Mouse (Mus musculus) cerebellum, adult 2 months (tissue): ENCODE measurements at regions not wholly inside any gene's neighbourhood (a gene's known extent, or its start where the extent isn't known, plus 50 kb on each side); places are given as distances from the start of the nearest gene placed in this dataset.

ENCODE experiments used
- DNase-seq, 2 experiments: peaks; one replicate each; pipeline ENCODE4 v3.0.0; 2021
- H3K27ac ChIP-seq: fragments of 200-500 bp; 2 replicates; pipeline ENCODE4 v1.5.1; 2012; ENCODE audit warnings: low read length, control low read depth, inconsistent platforms; ENCODE audit not compliant: insufficient read depth
- H3K27me3 ChIP-seq: fragments of 200-500 bp; 2 replicates; pipeline ENCODE4 v1.6.1; 2012; ENCODE audit warnings: inconsistent platforms, mild to moderate bottlenecking, low read length, moderate library complexity; ENCODE audit not compliant: control insufficient read depth, insufficient read depth
- H3K4me1 ChIP-seq: fragments of 200-500 bp; 2 replicates; pipeline ENCODE4 v1.6.1; 2011; ENCODE audit warnings: low read length; ENCODE audit not compliant: control insufficient read depth, insufficient read depth
- H3K4me3 ChIP-seq: fragments of 200-500 bp; replicated peaks from 2 replicates; pipeline ENCODE3; 2011; ENCODE audit warnings: mild to moderate bottlenecking, low read depth, low read length, control low read depth; ENCODE audit not compliant: insufficient read depth
- CTCF ChIP-seq: fragments of 200-500 bp; IDR thresholded peaks from 2 replicates; pipeline ENCODE4 v1.5.1; 2011; ENCODE audit warnings: low read depth, mild to moderate bottlenecking, control low read depth, low read length, moderate library complexity, borderline replicate concordance; ENCODE audit not compliant: insufficient read depth
- POLR2A ChIP-seq: fragments of 200-500 bp; IDR thresholded peaks from 2 replicates; pipeline ENCODE4 v1.6.1; 2011; ENCODE audit warnings: low read length, control low read depth, borderline replicate concordance; ENCODE audit not compliant: insufficient read depth
- WGBS: fragments of 180-500 bp; shearing (Covaris S2); methylation state at CpG from one replicate; pipeline ENCODE4 v1.1.7; 2018; 5-methylcytosine and 5-hydroxymethylcytosine counted together

DNA sequence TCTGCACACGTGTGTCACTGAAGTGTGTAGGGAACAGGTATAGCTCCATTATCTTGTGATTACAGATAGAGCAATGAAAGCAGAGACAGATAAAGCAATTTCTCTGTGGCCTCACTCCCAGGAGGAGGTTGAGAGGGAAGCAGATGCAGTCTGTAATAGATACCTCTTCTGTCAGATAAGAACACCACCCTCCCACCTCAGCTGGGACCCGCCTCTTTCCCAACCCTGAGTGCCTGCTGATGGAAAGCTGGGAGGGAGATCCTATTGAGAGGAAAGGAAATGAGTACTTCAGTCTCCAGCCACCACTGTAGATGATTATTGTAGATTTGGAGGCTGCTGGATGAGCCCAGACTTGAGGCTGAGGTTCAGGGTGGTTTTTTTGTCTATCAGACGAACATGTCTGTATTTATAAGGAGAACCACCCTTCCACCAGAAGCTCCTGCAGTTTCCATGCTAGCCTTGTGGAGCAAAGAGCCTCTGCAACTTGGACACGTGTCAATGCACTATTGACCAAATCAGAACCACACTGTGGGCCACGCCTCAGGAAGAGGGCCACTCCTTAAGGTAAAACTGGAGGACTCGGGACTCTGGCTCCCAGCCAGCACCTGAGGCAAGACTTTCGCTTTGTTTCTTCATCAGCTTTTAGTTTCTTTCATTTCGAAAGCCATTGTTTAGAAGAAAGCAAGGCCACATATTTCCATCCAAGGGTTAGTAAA, 55.3 kb upstream of the Plekha5 start:
- TF ChIP-seq CTCF (no peak), POLR2A (no peak)
- Histone ChIP-seq H3K4me1 (no peaks in the 10 kb centered on the region), H3K27me3 (no peaks in the 10 kb centered on the region), H3K27ac (no peak overlapping the region), H3K4me3 (no peak overlapping the region)
- DNase-seq: no peak
- 83% methylated on average over 8 of the region's 8 CpGs for WGBS

GRCm38 (mm10) chr6:140367303-140367702, 56.6 kb upstream of the Plekha5 start:
- no peak for DNase-seq
- Histone ChIP-seq H3K4me1 (no peaks in the 10 kb centered on the region), H3K4me3 (no peak overlapping the region), H3K27ac (no peak overlapping the region), H3K27me3 (no peaks in the 10 kb centered on the region)
- TF ChIP-seq CTCF (no peak), POLR2A (no peak)
- 88% methylated on average over 6 of the region's 6 CpGs for WGBS

- WGBS: 78% methylated on average over 3 of the region's 3 CpGs
- Histone ChIP-seq H3K27ac (no peak overlapping the region), H3K4me3 (no peak overlapping the region), H3K4me1 (no peaks in the 10 kb centered on the region), H3K27me3 (no peaks in the 10 kb centered on the region)
- DNase-seq: no peak
- no peak for TF ChIP-seq CTCF
Measured at GRCm38 (mm10) chr6:140366791-140367190, 57.1 kb upstream of the Plekha5 start.

DNA sequence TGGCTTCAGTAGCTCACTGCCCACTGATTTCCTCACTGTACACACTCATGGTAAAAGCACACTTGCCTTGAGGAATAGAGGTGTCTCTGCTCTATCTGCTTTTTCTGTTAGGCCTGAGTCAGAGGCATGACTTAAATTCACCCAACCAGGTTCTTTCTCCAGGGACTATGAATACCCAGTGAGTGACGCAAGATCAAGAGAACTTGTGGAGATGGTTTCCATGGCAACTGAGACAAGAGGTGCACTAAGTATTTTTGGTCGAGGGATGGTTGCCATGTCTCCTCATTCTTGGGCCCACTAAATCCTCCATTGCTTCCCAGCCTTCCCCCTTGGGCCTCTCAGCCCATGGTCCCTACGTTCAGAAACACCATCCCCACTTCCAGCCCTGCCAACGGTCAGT, 62.9 kb upstream of the Plekha5 start:
- TF ChIP-seq CTCF (no peak), POLR2A (no peak)
- no peak for DNase-seq
- H3K27me3 ChIP-seq: no peaks in the 10 kb centered on the region
- H3K27ac ChIP-seq: no peak overlapping the region
- no peaks in the 10 kb centered on the region for H3K4me1 ChIP-seq
- WGBS: 63% methylated on average over 4 of the region's 4 CpGs
- H3K4me3 ChIP-seq: no peak overlapping the region

DNA sequence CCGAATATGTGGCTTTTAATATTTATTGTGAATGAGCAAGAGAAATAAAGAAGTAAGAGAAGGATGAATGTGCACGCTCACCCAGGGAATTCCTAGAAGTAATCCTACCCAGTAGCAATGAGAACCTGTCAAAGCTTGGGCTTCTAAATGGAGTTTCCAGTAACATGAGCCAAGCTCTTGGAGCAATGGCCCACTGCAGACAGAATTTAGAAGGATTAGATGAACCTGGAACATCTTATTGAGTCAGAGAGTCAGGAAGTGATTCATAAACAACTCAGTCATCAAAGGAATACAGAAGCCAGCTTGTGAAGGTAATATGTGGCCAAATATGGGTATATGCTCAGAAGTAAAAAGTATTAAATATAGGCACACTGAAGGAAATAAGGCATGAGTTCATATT, 66.0 kb upstream of the Plekha5 start:
- TF ChIP-seq POLR2A: no peak
- TF ChIP-seq CTCF: no peak
- 88% methylated on average over 2 of the region's 2 CpGs for WGBS
- DNase-seq: no peak
- Histone ChIP-seq H3K27me3 (no peaks in the 10 kb centered on the region), H3K4me3 (no peak overlapping the region), H3K27ac (no peak overlapping the region), H3K4me1 (no peaks in the 10 kb centered on the region)

DNA sequence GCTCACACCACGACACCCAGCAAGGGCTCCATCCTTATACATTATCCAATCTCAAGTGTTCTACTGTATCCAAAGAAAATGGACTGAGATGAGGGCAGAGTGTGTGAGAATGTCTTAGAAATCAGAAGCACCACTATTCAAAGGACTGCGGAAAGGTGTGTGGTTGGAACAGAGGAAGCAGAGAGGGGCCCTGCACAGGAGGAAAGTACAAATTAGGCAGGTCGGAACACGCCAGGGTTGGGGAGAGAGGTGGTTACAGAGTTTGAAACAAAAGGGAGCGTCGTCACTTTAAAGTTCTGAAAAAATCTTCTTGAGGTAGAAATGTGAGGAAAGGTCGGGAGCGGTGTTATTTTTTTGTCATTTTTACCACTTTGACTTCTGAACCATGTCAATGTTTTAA, 66.6 kb upstream of the Plekha5 start:
- TF ChIP-seq POLR2A (no peak), CTCF (no peak)
- WGBS: 87% methylated on average over 8 of the region's 8 CpGs

DNA sequence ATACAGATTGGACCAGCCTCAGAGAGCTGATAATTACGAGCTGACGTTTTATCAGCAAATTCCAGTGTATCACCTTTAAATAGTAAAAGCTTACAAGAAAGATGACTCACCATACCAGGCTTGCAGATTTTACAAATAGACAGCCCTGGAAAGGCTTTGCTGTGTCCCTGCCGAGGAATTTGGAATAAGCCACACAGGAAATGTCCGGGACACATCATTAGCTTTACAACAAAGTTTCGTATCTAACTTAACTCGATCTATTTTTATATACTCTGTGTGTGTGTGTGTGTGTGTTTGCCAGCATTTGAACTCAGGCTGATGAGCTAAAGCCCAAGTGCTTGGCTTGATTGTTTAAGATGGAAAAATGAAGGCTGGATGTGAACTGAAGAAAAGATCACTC, 69.8 kb upstream of the Plekha5 start:
- no peak overlapping the region for H3K27ac ChIP-seq
- no peak for DNase-seq
- TF ChIP-seq POLR2A: no peak
- no peak for TF ChIP-seq CTCF
- H3K4me3 ChIP-seq: no peak overlapping the region
- no peaks in the 10 kb centered on the region for H3K4me1 ChIP-seq
- no peaks in the 10 kb centered on the region for H3K27me3 ChIP-seq
- WGBS: 92% methylated on average over 6 of the region's 6 CpGs

More for the DNA sequence above, 66.6 kb upstream of the Plekha5 start:
- no peak for DNase-seq
- H3K4me1 ChIP-seq: no peaks in the 10 kb centered on the region
- H3K27ac ChIP-seq: no peak overlapping the region
- no peaks in the 10 kb centered on the region for H3K27me3 ChIP-seq
- no peak overlapping the region for H3K4me3 ChIP-seq

GRCm38 (mm10) chr6:140353610-140354009, 70.2 kb upstream of the Plekha5 start:
- no peak for DNase-seq
- TF ChIP-seq POLR2A (no peak), CTCF (no peak)
- no peak overlapping the region for H3K4me3 ChIP-seq
- no peaks in the 10 kb centered on the region for H3K4me1 ChIP-seq
- whole genome bisulfite sequencing: 85% methylated on average over 6 of the region's 6 CpGs
- no peaks in the 10 kb centered on the region for H3K27me3 ChIP-seq
- no peak overlapping the region for H3K27ac ChIP-seq
